Mouse (Mus musculus): Measurements from ENCODE around the gene Arhgef12.

- TF ChIP-seq EP300 (IDR thresholded peaks at IDR 0.05) (no peak), CTCF (IDR thresholded peaks at IDR 0.05) (peak; percentile 44)
These were observed 37.3 kb upstream of the Arhgef12 start for GRCm38 (mm10) chr9:43144206-43144810.
